Mouse (Mus musculus) liver, embryonic 13.5 days (tissue): ENCODE results near the gene Ppm1n. TPM values are rescaled to one million over a fixed set of nuclear protein-coding genes. Genes with fewer than 3 reads are reported as not detected.

Experiments
- ATAC-seq: fragments of 200-750 bp; cut with Nextera tagmentation; 2 replicates; pipeline ENCODE4 v1.8.0; 2017; ENCODE audit warnings: low read depth, mild to moderate bottlenecking, moderate number of reproducible peaks, moderate library complexity
- DNase-seq: peaks from one replicate; pipeline ENCODE4 v3.0.0; 2022
- H3K27ac ChIP-seq: fragments of 300-500 bp; sonication (generic); 2 replicates; pipeline ENCODE4 v1.5.1; 2015; ENCODE audit warnings: moderate library complexity, mild to moderate bottlenecking, inconsistent platforms
- H3K27me3 ChIP-seq: fragments of 300-500 bp; sonication (generic); 2 replicates; pipeline ENCODE4 v1.6.1; 2015; ENCODE audit warnings: mild to moderate bottlenecking, inconsistent platforms
- H3K36me3 ChIP-seq: fragments of 300-500 bp; sonication (generic); 2 replicates; pipeline ENCODE4 v1.6.1; 2015; ENCODE audit warnings: mild to moderate bottlenecking, inconsistent platforms
- H3K4me1 ChIP-seq: fragments of 300-500 bp; sonication (generic); replicated peaks from 2 replicates; pipeline ENCODE4 v1.6.1; 2015; ENCODE audit warnings: inconsistent platforms
- H3K4me2 ChIP-seq: fragments of 300-500 bp; sonication (generic); 2 replicates; pipeline ENCODE4 v1.6.1; 2015; ENCODE audit warnings: inconsistent platforms, mild to moderate bottlenecking, moderate library complexity
- H3K4me3 ChIP-seq: fragments of 300-500 bp; sonication (generic); replicated peaks from 2 replicates; pipeline ENCODE4 v1.5.1; 2015; ENCODE audit warnings: mild to moderate bottlenecking, inconsistent platforms
- H3K9ac ChIP-seq: fragments of 300-500 bp; sonication (generic); 2 replicates; pipeline ENCODE4 v1.6.1; 2015; ENCODE audit warnings: mild to moderate bottlenecking, inconsistent platforms
- H3K9me3 ChIP-seq: fragments of 300-500 bp; sonication (generic); replicated peaks from 2 replicates; pipeline ENCODE4 v1.6.1; 2016; ENCODE audit warnings: inconsistent platforms
- WGBS: fragments of 180-500 bp; shearing (Covaris S2); methylation state at CpG from one replicate; pipeline ENCODE4 v1.1.7; 2015; ENCODE audit not compliant: insufficient replicate concordance; 5-methylcytosine and 5-hydroxymethylcytosine counted together
- polyA plus RNA-seq: library from polyadenylated mRNA; unstranded; fragments of >200 nt; fragmentation: Nextera tagmentation; extraction: Ambion mirVana; gene quantifications from 2 replicates; pipeline ENCODE4 v1.2.1, GENCODE M21; 2015

The Ppm1n gene
- not detected in 2 replicates for polyA plus RNA-seq

- Histone ChIP-seq H3K9ac (no peak within 1 kb of the TSS), H3K4me1 (peaks cover 39% of the 10 kb centered on the region), H3K9me3 (no peaks in the 10 kb centered on the region), H3K4me2 (peak within 1 kb of the TSS; percentile 49), H3K27ac (no peak within 1 kb of the TSS), H3K27me3 (peaks cover 75% of the 10 kb centered on the region), H3K4me3 (peak within 1 kb of the TSS; percentile 32), H3K36me3 (no peaks in the 10 kb centered on the region)
- 2% methylated on average over 46 of the region's 46 CpGs for WGBS
- ATAC-seq (no peak), DNase-seq (no peak)
Measured at GRCm38 (mm10) chr7:19279581-19280114, at the start of gene Ppm1n. Gene Ppm1n (minus strand): TSS chr7:19280064.

- Histone ChIP-seq H3K4me1 (peaks cover 46% of the 10 kb centered on the region), H3K4me3 (no peak overlapping the region), H3K9ac (no peak overlapping the region), H3K36me3 (no peaks in the 10 kb centered on the region), H3K27ac (no peak overlapping the region), H3K4me2 (no peak overlapping the region), H3K27me3 (peaks cover 34% of the 10 kb centered on the region), H3K9me3 (0 out of 2 replicates have a peak, but pooled peaks cover 3% of the 10 kb centered on the region)
- DNase-seq: no peak
- no peak for ATAC-seq
Measured at GRCm38 (mm10) chr7:19328425-19328824, 48.6 kb upstream of the Ppm1n start.

- Histone ChIP-seq H3K4me2 (peak overlapping the region; percentile 74), H3K27me3 (peaks cover 38% of the 10 kb centered on the region), H3K36me3 (no peaks in the 10 kb centered on the region), H3K4me1 (peaks cover 42% of the 10 kb centered on the region), H3K9me3 (0 out of 2 replicates have a peak, but pooled peaks cover 3% of the 10 kb centered on the region), H3K9ac (no peak overlapping the region), H3K27ac (no peak overlapping the region), H3K4me3 (no peak overlapping the region)
- 67% methylated on average over 5 of the region's 5 CpGs for WGBS
- ATAC-seq (no peak), DNase-seq (no peak)
Measured at GRCm38 (mm10) chr7:19327782-19328181, 47.9 kb upstream of the Ppm1n start.

- 0 out of 2 replicates have a peak, but pooled peaks cover 3% of the 10 kb centered on the region for H3K9me3 ChIP-seq
- no peaks in the 10 kb centered on the region for H3K36me3 ChIP-seq
- peak; percentile 71 for ATAC-seq
- peak overlapping the region; percentile 38 for H3K9ac ChIP-seq
- peak overlapping the region; percentile 45 for H3K4me3 ChIP-seq
- peak overlapping the region; percentile 50; the same call in 1 of the 2 replicates for H3K27ac ChIP-seq
- WGBS: 1% methylated on average over 22 of the region's 22 CpGs
- peak overlapping the region; percentile 74 for H3K4me2 ChIP-seq
- peaks cover 36% of the 10 kb centered on the region for H3K4me1 ChIP-seq
- DNase-seq: peak; percentile 76
- H3K27me3 ChIP-seq: peaks cover 38% of the 10 kb centered on the region
Measured at GRCm38 (mm10) chr7:19327128-19327527, 47.3 kb upstream of the Ppm1n start.

GRCm38 (mm10) chr7:19326359-19326758 is 46.5 kb upstream of the Ppm1n start:
- Histone ChIP-seq H3K4me1 (peaks cover 36% of the 10 kb centered on the region), H3K9ac (peak overlapping the region; percentile 38), H3K27me3 (peaks cover 39% of the 10 kb centered on the region), H3K4me3 (peak overlapping the region; percentile 45), H3K27ac (no peak overlapping the region), H3K36me3 (no peaks in the 10 kb centered on the region), H3K9me3 (0 out of 2 replicates have a peak, but pooled peaks cover 3% of the 10 kb centered on the region), H3K4me2 (peak overlapping the region; percentile 74)
- under 1% methylated on average over 18 of the region's 20 CpGs for WGBS
- peak; percentile 62 for ATAC-seq
- DNase-seq: peak; percentile 78

- Histone ChIP-seq H3K9ac (peak overlapping the region; percentile 38), H3K4me3 (peak overlapping the region; percentile 45; the same call in 1 of the 2 replicates), H3K27me3 (peaks cover 41% of the 10 kb centered on the region), H3K9me3 (0 out of 2 replicates have a peak, but pooled peaks cover 3% of the 10 kb centered on the region), H3K4me2 (peak overlapping the region; percentile 74), H3K4me1 (peaks cover 36% of the 10 kb centered on the region), H3K36me3 (no peaks in the 10 kb centered on the region), H3K27ac (no peak overlapping the region)
- DNase-seq: no peak
- ATAC-seq: peak; percentile 45; the same call in 1 of the 2 replicates
- 50% methylated on average over 21 of the region's 21 CpGs for WGBS
Measured at GRCm38 (mm10) chr7:19325262-19326199, 45.7 kb upstream of the Ppm1n start.

- no peak overlapping the region for H3K4me3 ChIP-seq
- H3K9me3 ChIP-seq: 0 out of 2 replicates have a peak, but pooled peaks cover 3% of the 10 kb centered on the region
- DNase-seq (no peak), ATAC-seq (no peak)
- WGBS: 72% methylated on average over 11 of the region's 11 CpGs
- peaks cover 44% of the 10 kb centered on the region for H3K4me1 ChIP-seq
- H3K4me2 ChIP-seq: no peak overlapping the region
- H3K27ac ChIP-seq: no peak overlapping the region
- H3K36me3 ChIP-seq: no peaks in the 10 kb centered on the region
- H3K9ac ChIP-seq: no peak overlapping the region
- peaks cover 50% of the 10 kb centered on the region for H3K27me3 ChIP-seq
Measured at GRCm38 (mm10) chr7:19324221-19324620, 44.4 kb upstream of the Ppm1n start.

GRCm38 (mm10) chr7:19322489-19322888 is 42.6 kb upstream of the Ppm1n start:
- Histone ChIP-seq H3K27ac (no peak overlapping the region), H3K9ac (no peak overlapping the region), H3K27me3 (peaks cover 68% of the 10 kb centered on the region), H3K4me1 (peaks cover 37% of the 10 kb centered on the region), H3K36me3 (no peaks in the 10 kb centered on the region), H3K4me3 (no peak overlapping the region), H3K9me3 (no peaks in the 10 kb centered on the region), H3K4me2 (no peak overlapping the region)
- WGBS: 39% methylated on average over 9 of the region's 9 CpGs
- DNase-seq: no peak
- ATAC-seq: no peak

GRCm38 (mm10) chr7:19321464-19321863 is 41.6 kb upstream of the Ppm1n start:
- H3K36me3 ChIP-seq: no peaks in the 10 kb centered on the region
- no peaks in the 10 kb centered on the region for H3K9me3 ChIP-seq
- H3K27ac ChIP-seq: no peak overlapping the region
- no peak overlapping the region for H3K4me2 ChIP-seq
- ATAC-seq (no peak), DNase-seq (no peak)
- H3K4me3 ChIP-seq: no peak overlapping the region
- WGBS: 44% methylated on average over 5 of the region's 5 CpGs
- peaks cover 78% of the 10 kb centered on the region for H3K27me3 ChIP-seq
- peaks cover 26% of the 10 kb centered on the region for H3K4me1 ChIP-seq
- no peak overlapping the region for H3K9ac ChIP-seq

- 27% methylated on average over 7 of the region's 7 CpGs for WGBS
- H3K36me3 ChIP-seq: no peaks in the 10 kb centered on the region
- DNase-seq: no peak
- peak overlapping the region; percentile 69 for H3K4me2 ChIP-seq
- no peak for ATAC-seq
- no peak overlapping the region for H3K9ac ChIP-seq
- peaks cover 86% of the 10 kb centered on the region for H3K27me3 ChIP-seq
- no peak overlapping the region for H3K27ac ChIP-seq
- H3K4me3 ChIP-seq: peak overlapping the region; percentile 46; the same call in 1 of the 2 replicates
- no peaks in the 10 kb centered on the region for H3K9me3 ChIP-seq
- H3K4me1 ChIP-seq: peaks cover 18% of the 10 kb centered on the region
Measured at GRCm38 (mm10) chr7:19320637-19321036, 40.8 kb upstream of the Ppm1n start.

- Histone ChIP-seq H3K27me3 (peaks cover 94% of the 10 kb centered on the region), H3K36me3 (no peaks in the 10 kb centered on the region), H3K9ac (no peak overlapping the region), H3K4me3 (peak overlapping the region; percentile 46), H3K9me3 (no peaks in the 10 kb centered on the region), H3K27ac (no peak overlapping the region), H3K4me1 (peaks cover 14% of the 10 kb centered on the region), H3K4me2 (peak overlapping the region; percentile 69)
- ATAC-seq: peak; percentile 80
- WGBS: under 1% methylated on average over 41 of the region's 41 CpGs
- peak; percentile 74 for DNase-seq
Measured at GRCm38 (mm10) chr7:19319906-19320305, 40.0 kb upstream of the Ppm1n start.
